ENCODE assay signal across 24 mouse cellular contexts in genomic region chr1:131092846-131093245, GRCm38 (mm10). TPM values are rescaled to one million over a fixed set of nuclear protein-coding genes. Genes with fewer than 3 reads are reported as not detected.
DNase-seq lines count a peak whose midpoint lies in the region; ATAC-seq and TF ChIP-seq lines count a peak whose summit lies in the region.
"Had no signal": no experiment of that assay in that cellular context is flagged by ENCODE, and none has a peak within 500 bp of the region (broad histone marks: within the 10 kb centered on the region; RNA-seq: fewer than 3 reads in every experiment).

No protein-coding gene starts in this region.

- no peak for TF ChIP-seq CTCF in heart, postnatal 0 days (IDR thresholded peaks at IDR 0.05; ENCODE audit: low read depth)

- H3K4me3 ChIP-seq in heart, embryonic 12.5 days: no peak overlapping the region
- no peak overlapping the region for H3K4me3 ChIP-seq in heart, postnatal 0 days (ENCODE audit: low read depth, low read length)
- H3K4me3 ChIP-seq in megakaryocyte, embryonic 14.5 days (replicated peaks): peak overlapping the region; percentile 74
- H3K4me3 ChIP-seq: erythroblast, embryonic 14.5 days; hindbrain, embryonic 12.5 days; intestine, embryonic 15.5 days; limb, embryonic 13.5 days; liver, embryonic 12.5 days had no signal

- 90% methylated on average over 3 of the region's 3 CpGs for WGBS in heart, embryonic 12.5 days
- 74% methylated on average over 3 of the region's 3 CpGs for WGBS in heart, postnatal 0 days

- TF ChIP-seq EP300 in heart, postnatal 0 days (IDR thresholded peaks at IDR 0.05; ENCODE audit: low read depth): no peak

- H3K36me3 ChIP-seq in heart, embryonic 12.5 days: no peaks in the 10 kb centered on the region
- no peaks in the 10 kb centered on the region for H3K36me3 ChIP-seq in heart, postnatal 0 days (replicated peaks; ENCODE audit: control insufficient read depth, insufficient read depth, low read length)
- H3K36me3 ChIP-seq in megakaryocyte, embryonic 14.5 days (replicated peaks; ENCODE audit: low read length): peaks cover 51% of the 10 kb centered on the region
- H3K36me3 ChIP-seq: hindbrain, embryonic 12.5 days; intestine, embryonic 15.5 days; limb, embryonic 13.5 days; liver, embryonic 12.5 days had no signal

- H3K4me1 ChIP-seq in heart, embryonic 12.5 days (replicated peaks): peaks cover 83% of the 10 kb centered on the region
- H3K4me1 ChIP-seq in heart, postnatal 0 days (ENCODE audit: control insufficient read depth, insufficient read depth): peaks cover 75% of the 10 kb centered on the region
- H3K4me1 ChIP-seq in megakaryocyte, embryonic 14.5 days: peaks cover 84% of the 10 kb centered on the region

- H3K27ac ChIP-seq in heart, embryonic 12.5 days (ENCODE audit: poor library complexity, severe bottlenecking): peak overlapping the region; percentile 43; the same call in 1 of the 2 replicates
- peak overlapping the region; percentile 92 for H3K27ac ChIP-seq in heart, postnatal 0 days (ENCODE audit: low read depth)
- H3K27ac ChIP-seq: hindbrain, embryonic 12.5 days; hindbrain, postnatal 0 days; intestine, embryonic 15.5 days; limb, embryonic 13.5 days; liver, embryonic 12.5 days had no signal

- no peak overlapping the region for H3K4me2 ChIP-seq in heart, embryonic 12.5 days
- no peak overlapping the region; the same call in 1 of the 2 replicates for H3K4me2 ChIP-seq in heart, postnatal 0 days (ENCODE audit: low read depth, low read length)
- H3K4me2 ChIP-seq: hindbrain, embryonic 12.5 days; intestine, embryonic 15.5 days; limb, embryonic 13.5 days; liver, embryonic 12.5 days had no signal

- H3K9me3 ChIP-seq in heart, embryonic 12.5 days (replicated peaks): no peaks in the 10 kb centered on the region
- no peaks in the 10 kb centered on the region for H3K9me3 ChIP-seq in heart, postnatal 0 days (replicated peaks; ENCODE audit: control insufficient read depth, low read length)
- H3K9me3 ChIP-seq in megakaryocyte, embryonic 14.5 days: no peaks in the 10 kb centered on the region
- H3K9me3 ChIP-seq: hindbrain, embryonic 12.5 days; intestine, embryonic 15.5 days; limb, embryonic 13.5 days; liver, embryonic 12.5 days had no signal

- intact Hi-C loops in heart, postnatal 36 days (cut with DNase I): no loop called here

- DNase-seq in heart, adult 8-10 months (ENCODE audit: low spot score): no peak
- no peak for DNase-seq in heart, postnatal 0 days (ENCODE audit: low spot score)
- no peak for DNase-seq in heart, postnatal 36 days
- DNase-seq: adrenal gland, postnatal 25 days; B cell, adult 2 months; cerebellum, adult 2 months; cerebellum, postnatal 14 days; gastrocnemius, postnatal 10 days; kidney, postnatal 4 days; lung, adult 18-20 months; lung, postnatal 4 days; midbrain, embryonic 14.5 days; right cerebral cortex, postnatal 14 days had no signal

- ATAC-seq in heart, embryonic 12.5 days (ENCODE audit: insufficient number of reproducible peaks, low FRiP score): no peak
- no peak for ATAC-seq in heart, postnatal 0 days (ENCODE audit: insufficient read depth, low read depth)
- no peak for ATAC-seq in megakaryocyte, adult 5-6 weeks (ENCODE audit: poor library complexity, severe bottlenecking)
- ATAC-seq: forebrain, embryonic 16.5 days; hindbrain, postnatal 0 days; intestine, embryonic 15.5 days; liver, embryonic 12.5 days; lung, postnatal 0 days had no signal

- no peaks in the 10 kb centered on the region for H3K27me3 ChIP-seq in heart, embryonic 12.5 days (replicated peaks)
- H3K27me3 ChIP-seq in heart, postnatal 0 days (ENCODE audit: control insufficient read depth, insufficient read depth, low read length): no peaks in the 10 kb centered on the region
- H3K27me3 ChIP-seq in megakaryocyte, embryonic 14.5 days (replicated peaks): no peaks in the 10 kb centered on the region
- H3K27me3 ChIP-seq: hindbrain, embryonic 12.5 days; intestine, embryonic 15.5 days; limb, embryonic 13.5 days had no signal

- no peak overlapping the region for H3K9ac ChIP-seq in heart, embryonic 12.5 days
- no peak overlapping the region for H3K9ac ChIP-seq in heart, postnatal 0 days (replicated peaks; ENCODE audit: low read depth, low read length)
- H3K9ac ChIP-seq: hindbrain, embryonic 12.5 days; intestine, embryonic 15.5 days; limb, embryonic 13.5 days; liver, embryonic 12.5 days had no signal

RNA-seq across cellular contexts. Expression of gene Mapkapk2, which starts 4.8 kb away (rescaled TPM):
- 89.1 and 93.0 TPM in 2 replicates for polyA plus RNA-seq in heart, embryonic 12.5 days (2016; fragmentation: Nextera tagmentation; extraction: Ambion mirVana)
- total RNA-seq in heart, adult 8-10 months (2022): 100 to 1,000 TPM; 303 to 326 (median 315) TPM
- 302 and 348 TPM in 2 replicates for total RNA-seq in heart, postnatal 0 days (2014; rRNA removed; ENCODE audit: low replicate concordance)
- 62.6 and 69.9 TPM in 2 replicates for polyA plus RNA-seq in heart, postnatal 0 days (2015; fragmentation: Nextera tagmentation; extraction: Ambion mirVana)
- total RNA-seq in heart, postnatal 36 days (2021): 100 to 1,000 TPM; 292 to 300 TPM
- polyA plus RNA-seq in megakaryocyte, embryonic 14.5 days (2012; ENCODE audit: insufficient read depth, low replicate concordance): 178 and 286 TPM in 2 replicates
- 210 and 215 TPM in 2 replicates for total RNA-seq in megakaryocyte, adult 5-6 weeks (2015)
- total RNA-seq in megakaryocyte, adult 5-6 weeks (2017): 210 and 216 TPM in 2 replicates

RNA-seq across cellular contexts. Expression of gene Dyrk3, which starts 45.3 kb away (rescaled TPM):
- 6.5 and 8.8 TPM in 2 replicates for polyA plus RNA-seq in heart, embryonic 12.5 days (2016; fragmentation: Nextera tagmentation; extraction: Ambion mirVana)
- under 1 TPM; 0.25 to 0.71 (median 0.53) TPM for total RNA-seq in heart, adult 8-10 months (2022)
- total RNA-seq in heart, postnatal 0 days (2014; rRNA removed; ENCODE audit: low replicate concordance): 1.3 and 1.4 TPM in 2 replicates
- polyA plus RNA-seq in heart, postnatal 0 days (2015; fragmentation: Nextera tagmentation; extraction: Ambion mirVana): 0.60 and 0.86 TPM in 2 replicates
- total RNA-seq in heart, postnatal 36 days (2021): under 1 TPM; 0.14 to 0.33 TPM
- 6.4 and 8.0 TPM in 2 replicates for polyA plus RNA-seq in megakaryocyte, embryonic 14.5 days (2012; ENCODE audit: insufficient read depth, low replicate concordance)
- total RNA-seq in megakaryocyte, adult 5-6 weeks (2015): 3.4 and 4.6 TPM in 2 replicates
- total RNA-seq in megakaryocyte, adult 5-6 weeks (2017): 4.1 and 4.8 TPM in 2 replicates
